Mouse (Mus musculus): Measurements from ENCODE around the gene Vtcn1.

DNA sequence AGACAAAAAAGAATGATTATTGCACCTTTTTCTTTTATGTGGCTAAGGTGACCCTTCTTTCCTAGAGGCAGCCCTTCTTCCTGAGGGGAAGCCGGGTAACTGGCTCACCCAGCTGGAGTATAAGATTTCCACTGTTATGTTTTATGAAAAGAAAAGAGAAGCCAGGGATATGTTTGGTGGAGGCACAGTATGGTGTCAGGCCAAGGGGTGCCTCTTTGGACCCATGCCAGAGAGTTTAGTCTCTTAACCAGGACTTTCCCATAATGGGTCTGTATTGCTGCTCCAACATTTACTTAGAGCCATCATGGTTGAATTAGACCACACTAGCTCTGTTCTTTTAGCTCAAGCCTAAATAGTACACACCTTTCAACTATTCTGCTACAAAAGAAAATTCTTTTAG, 20.3 kb upstream of the Vtcn1 start:
- TF ChIP-seq CTCF (IDR thresholded peaks at IDR 0.05; ENCODE audit: low read depth, low read length), result no peak
- no peak for TF ChIP-seq TAL1 (conservative IDR thresholded peaks at IDR 0.05; ENCODE audit: low read depth, low read length)
- TF ChIP-seq GATA1 (IDR thresholded peaks at IDR 0.05; ENCODE audit: borderline replicate concordance, low read length), result no peak

All from G1E (cell line).